Mouse (Mus musculus) 3134 (cell line): ENCODE measurements around the gene Hsp90aa1.

Source experiments
- DNase-seq: peaks from one replicate; pipeline ENCODE4 v3.0.0-alpha.2; 2011; ENCODE audit warnings: low spot score; ENCODE audit not compliant: insufficient read length; ENCODE audit errors: extremely low read depth

Hsp90aa1 gene

DNA sequence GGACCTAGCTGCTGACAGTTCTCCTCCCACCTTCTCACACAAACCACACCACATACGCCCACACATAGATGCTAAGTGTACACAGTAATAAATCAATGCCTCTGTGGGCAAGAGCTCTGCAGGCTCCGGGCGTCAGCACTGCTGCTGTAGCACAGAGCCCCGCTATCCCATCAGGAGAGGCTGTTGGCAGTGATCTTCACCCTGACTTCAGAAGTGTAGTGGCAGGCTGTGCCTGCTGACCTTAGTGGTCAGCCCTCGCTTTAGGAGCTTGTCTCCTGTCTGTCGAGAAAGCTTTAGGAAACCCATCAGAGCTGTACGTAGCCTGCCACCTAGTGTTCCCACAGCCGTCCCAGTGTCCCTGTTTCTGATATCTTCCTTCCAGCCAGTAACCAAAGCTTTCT is 52.3 kb downstream of the Hsp90aa1 start:
- no peak for DNase-seq
